Mouse (Mus musculus): ENCODE measurements around the gene Nol8. TPM values are rescaled to one million over a fixed set of nuclear protein-coding genes. Genes with fewer than 3 reads are reported as not detected.

Nol8 gene
- polyA plus RNA-seq, 1 experiment: 2.3 TPM

- TF ChIP-seq POLR2A (IDR thresholded peaks at IDR 0.05; ENCODE audit: low read depth, low read length): no peak
- no peak for TF ChIP-seq CTCF (conservative IDR thresholded peaks at IDR 0.05; ENCODE audit: insufficient read depth, insufficient read length, low read depth, low read length)
- no peaks in the 10 kb centered on the region for H3K27me3 ChIP-seq (replicated peaks; ENCODE audit: control insufficient read depth, insufficient read depth, low read length)
- DNase-seq: no peak
- H3K27ac ChIP-seq (ENCODE audit: insufficient read depth, low read depth, low read length): no peak overlapping the region
- 79% methylated on average over 4 of the region's 4 CpGs for WGBS
- H3K4me1 ChIP-seq (ENCODE audit: control insufficient read depth, insufficient read depth, low read length): no peaks in the 10 kb centered on the region; the same call in 1 of the 2 replicates
- no peak overlapping the region for H3K4me3 ChIP-seq (ENCODE audit: insufficient read depth, low read depth, low read length)
- H3K36me3 ChIP-seq (ENCODE audit: control insufficient read depth, insufficient read depth, low read length): no peaks in the 10 kb centered on the region; the same call in 1 of the 2 replicates
Measured at GRCm38 (mm10) chr13:49684266-49684665, 31.4 kb downstream of the Nol8 start.

- 96% methylated on average over 5 of the region's 5 CpGs for WGBS
- H3K36me3 ChIP-seq (ENCODE audit: control insufficient read depth, insufficient read depth, low read length): peaks cover 8% of the 10 kb centered on the region
- no peaks in the 10 kb centered on the region for H3K4me1 ChIP-seq (ENCODE audit: control insufficient read depth, insufficient read depth, low read length)
- no peaks in the 10 kb centered on the region for H3K27me3 ChIP-seq (replicated peaks; ENCODE audit: control insufficient read depth, insufficient read depth, low read length)
- no peak overlapping the region for H3K4me3 ChIP-seq (ENCODE audit: insufficient read depth, low read depth, low read length)
- TF ChIP-seq POLR2A (IDR thresholded peaks at IDR 0.05; ENCODE audit: low read depth, low read length) (no peak), CTCF (conservative IDR thresholded peaks at IDR 0.05; ENCODE audit: insufficient read depth, insufficient read length, low read depth, low read length) (no peak)
- no peak overlapping the region for H3K27ac ChIP-seq (ENCODE audit: insufficient read depth, low read depth, low read length)
- no peak for DNase-seq
Measured at GRCm38 (mm10) chr13:49691056-49691455, 38.2 kb downstream of the Nol8 start.

GRCm38 (mm10) chr13:49703216-49703779 lies 50.4 kb downstream of the Nol8 start:
- no peak for DNase-seq
- no peaks in the 10 kb centered on the region for H3K27me3 ChIP-seq (replicated peaks; ENCODE audit: control insufficient read depth, insufficient read depth, low read length)
- H3K36me3 ChIP-seq (ENCODE audit: control insufficient read depth, insufficient read depth, low read length): no peaks in the 10 kb centered on the region
- TF ChIP-seq POLR2A (IDR thresholded peaks at IDR 0.05; ENCODE audit: low read depth, low read length): no peak
- no peak for TF ChIP-seq CTCF (conservative IDR thresholded peaks at IDR 0.05; ENCODE audit: insufficient read depth, insufficient read length, low read depth, low read length)
- H3K4me3 ChIP-seq (ENCODE audit: insufficient read depth, low read depth, low read length): no peak overlapping the region
- no peaks in the 10 kb centered on the region for H3K4me1 ChIP-seq (ENCODE audit: control insufficient read depth, insufficient read depth, low read length)
- 91% methylated on average over 11 of the region's 11 CpGs for WGBS
- H3K27ac ChIP-seq (ENCODE audit: insufficient read depth, low read depth, low read length): no peak overlapping the region

- H3K27me3 ChIP-seq (replicated peaks; ENCODE audit: control insufficient read depth, insufficient read depth, low read length): no peaks in the 10 kb centered on the region
- H3K4me1 ChIP-seq (ENCODE audit: control insufficient read depth, insufficient read depth, low read length): no peaks in the 10 kb centered on the region
- peak; percentile 11 for DNase-seq
- H3K4me3 ChIP-seq (ENCODE audit: insufficient read depth, low read depth, low read length): no peak overlapping the region
- H3K27ac ChIP-seq (ENCODE audit: insufficient read depth, low read depth, low read length): no peak overlapping the region
- H3K36me3 ChIP-seq (ENCODE audit: control insufficient read depth, insufficient read depth, low read length): no peaks in the 10 kb centered on the region; the same call in 1 of the 2 replicates
- WGBS: 96% methylated on average over 3 of the region's 3 CpGs
- TF ChIP-seq POLR2A (IDR thresholded peaks at IDR 0.05; ENCODE audit: low read depth, low read length) (no peak), CTCF (conservative IDR thresholded peaks at IDR 0.05; ENCODE audit: insufficient read depth, insufficient read length, low read depth, low read length) (no peak)
Measured at GRCm38 (mm10) chr13:49706032-49706690, 53.3 kb downstream of the Nol8 start.

- no peaks in the 10 kb centered on the region; the same call in 1 of the 2 replicates for H3K36me3 ChIP-seq (ENCODE audit: control insufficient read depth, insufficient read depth, low read length)
- no peaks in the 10 kb centered on the region for H3K27me3 ChIP-seq (replicated peaks; ENCODE audit: control insufficient read depth, insufficient read depth, low read length)
- TF ChIP-seq CTCF (conservative IDR thresholded peaks at IDR 0.05; ENCODE audit: insufficient read depth, insufficient read length, low read depth, low read length) (no peak), POLR2A (IDR thresholded peaks at IDR 0.05; ENCODE audit: low read depth, low read length) (no peak)
- DNase-seq: no peak
- H3K27ac ChIP-seq (ENCODE audit: insufficient read depth, low read depth, low read length): no peak overlapping the region
- no peaks in the 10 kb centered on the region for H3K4me1 ChIP-seq (ENCODE audit: control insufficient read depth, insufficient read depth, low read length)
- no peak overlapping the region for H3K4me3 ChIP-seq (ENCODE audit: insufficient read depth, low read depth, low read length)
- 85% methylated on average over 8 of the region's 8 CpGs for WGBS
Measured at GRCm38 (mm10) chr13:49708311-49708710, 55.4 kb downstream of the Nol8 start.

GRCm38 (mm10) chr13:49712047-49712721 lies 59.3 kb downstream of the Nol8 start:
- H3K4me1 ChIP-seq (ENCODE audit: control insufficient read depth, insufficient read depth, low read length): no peaks in the 10 kb centered on the region
- DNase-seq: no peak
- H3K27me3 ChIP-seq (replicated peaks; ENCODE audit: control insufficient read depth, insufficient read depth, low read length): no peaks in the 10 kb centered on the region
- TF ChIP-seq CTCF (conservative IDR thresholded peaks at IDR 0.05; ENCODE audit: insufficient read depth, insufficient read length, low read depth, low read length) (no peak), POLR2A (IDR thresholded peaks at IDR 0.05; ENCODE audit: low read depth, low read length) (no peak)
- 93% methylated on average over 12 of the region's 12 CpGs for WGBS
- H3K27ac ChIP-seq (ENCODE audit: insufficient read depth, low read depth, low read length): no peak overlapping the region
- H3K36me3 ChIP-seq (ENCODE audit: control insufficient read depth, insufficient read depth, low read length): peaks cover 2% of the 10 kb centered on the region; the same call in 1 of the 2 replicates
- no peak overlapping the region for H3K4me3 ChIP-seq (ENCODE audit: insufficient read depth, low read depth, low read length)

- TF ChIP-seq CTCF (conservative IDR thresholded peaks at IDR 0.05; ENCODE audit: insufficient read depth, insufficient read length, low read depth, low read length) (no peak), POLR2A (IDR thresholded peaks at IDR 0.05; ENCODE audit: low read depth, low read length) (no peak)
- H3K4me3 ChIP-seq (ENCODE audit: insufficient read depth, low read depth, low read length): no peak overlapping the region
- H3K36me3 ChIP-seq (ENCODE audit: control insufficient read depth, insufficient read depth, low read length): peaks cover 5% of the 10 kb centered on the region
- DNase-seq: no peak
- no peaks in the 10 kb centered on the region for H3K27me3 ChIP-seq (replicated peaks; ENCODE audit: control insufficient read depth, insufficient read depth, low read length)
- WGBS: 88% methylated on average over 3 of the region's 3 CpGs
- no peaks in the 10 kb centered on the region for H3K4me1 ChIP-seq (ENCODE audit: control insufficient read depth, insufficient read depth, low read length)
- no peak overlapping the region for H3K27ac ChIP-seq (ENCODE audit: insufficient read depth, low read depth, low read length)
Measured at GRCm38 (mm10) chr13:49719310-49719709, 66.4 kb downstream of the Nol8 start.

Other genes starting within 250 kb of the Nol8 start
- 6.5 and 7.1 TPM in 2 replicates for gene Ippk, start 231.8 kb upstream of the Nol8 start, polyA plus RNA-seq (2012; rRNA removed)
- gene Tes3-ps, start 159.8 kb upstream of the Nol8 start, polyA plus RNA-seq (2012; rRNA removed): not detected in 2 replicates
- 2.0 and 3.0 TPM in 2 replicates for gene Ecm2, start 148.3 kb upstream of the Nol8 start, polyA plus RNA-seq (2012; rRNA removed)
- gene Aspn, start 108.6 kb upstream of the Nol8 start, polyA plus RNA-seq (2012; rRNA removed): 0.56 and 1.0 TPM in 2 replicates
- 0.69 and 0.70 TPM in 2 replicates for gene Omd, start 70.6 kb upstream of the Nol8 start, polyA plus RNA-seq (2012; rRNA removed)
- gene Ogn, start 45.0 kb upstream of the Nol8 start, polyA plus RNA-seq (2012; rRNA removed): 8.8 and 10.9 TPM in 2 replicates
- 0.17 and 0.34 TPM in 2 replicates for gene Cenpp, start 293 bp upstream of the Nol8 start, polyA plus RNA-seq (2012; rRNA removed)
- 16.9 and 19.5 TPM in 2 replicates for gene Iars, start 29.0 kb downstream of the Nol8 start, polyA plus RNA-seq (2012; rRNA removed)
- gene Gm30302, start 145.9 kb downstream of the Nol8 start, polyA plus RNA-seq (2012; rRNA removed): not detected in 2 replicates

Data from kidney, adult 2 months (tissue).